Mouse (Mus musculus) spleen, adult 2 months (tissue): Measurements from ENCODE around the gene Ndufb5.

Source experiments
- CTCF ChIP-seq: fragments of 200-500 bp; IDR thresholded peaks from 2 replicates; pipeline ENCODE4 v1.5.1; 2011; ENCODE audit warnings: mild to moderate bottlenecking, inconsistent platforms; ENCODE audit not compliant: insufficient read depth, insufficient read length, insufficient replicate concordance; ENCODE audit errors: extremely low read depth
- POLR2A ChIP-seq: fragments of 200-500 bp; IDR thresholded peaks from 2 replicates; pipeline ENCODE4 v1.6.1; 2011; ENCODE audit warnings: low read depth, low read length, inconsistent platforms

GRCm38 (mm10) chr3:32708052-32708367 is 28.8 kb upstream of the Ndufb5 start:
- no peak for TF ChIP-seq CTCF
- TF ChIP-seq POLR2A: no peak
